In genomic region chr4:152227749-152228527, GRCm38 (mm10) we compare ENCODE assay signal across 15 mouse cellular contexts. TPM values are rescaled to one million over a fixed set of nuclear protein-coding genes. Genes with fewer than 3 reads are reported as not detected.
A peak's percentile ranks its signal among the peaks of the same experiment; 100 is the strongest.
DNase-seq lines count a peak whose midpoint lies in the region; ATAC-seq and TF ChIP-seq lines count a peak whose summit lies in the region.
"Had no signal": no experiment of that assay in that cellular context is flagged by ENCODE, and none has a peak within 500 bp of the region (broad histone marks: within the 10 kb centered on the region; RNA-seq: fewer than 3 reads in every experiment).

No protein-coding gene starts in this region.

- TF ChIP-seq POLR2A in olfactory bulb, adult 2 months (IDR thresholded peaks at IDR 0.05; ENCODE audit: insufficient read depth, low read depth, low read length): no peak

- no peak overlapping the region for H3K9ac ChIP-seq in hindbrain, embryonic 15.5 days
- no peak overlapping the region for H3K9ac ChIP-seq in hindbrain, embryonic 11.5 days (ENCODE audit: low read depth, low read length)
- H3K9ac ChIP-seq in intestine, embryonic 16.5 days (ENCODE audit: low read depth, low read length): peak overlapping the region; percentile 7; the same call in 1 of the 2 replicates
- no peak overlapping the region for H3K9ac ChIP-seq in midbrain, embryonic 13.5 days (replicated peaks)
- H3K9ac ChIP-seq: limb, embryonic 12.5 days had no signal

- TF ChIP-seq CTCF in olfactory bulb, adult 2 months (IDR thresholded peaks at IDR 0.05; ENCODE audit: insufficient read depth, low read depth, low read length): no peak

- 92% methylated on average over 12 of the region's 12 CpGs for WGBS in hindbrain, embryonic 15.5 days
- 85% methylated on average over 12 of the region's 12 CpGs for WGBS in hindbrain, embryonic 11.5 days
- WGBS in intestine, embryonic 16.5 days: 59% methylated on average over 12 of the region's 12 CpGs
- 73% methylated on average over 12 of the region's 12 CpGs for WGBS in olfactory bulb, adult 2 months
- 93% methylated on average over 12 of the region's 12 CpGs for WGBS in midbrain, embryonic 13.5 days

- no peak for DNase-seq in hindbrain, embryonic 11.5 days (ENCODE audit: low spot score)
- DNase-seq in lung, postnatal 36 days: peak; percentile 24
- DNase-seq in lung, postnatal 14 days: no peak
- no peak for DNase-seq in urinary bladder, adult 18-20 months (ENCODE audit: low spot score in 2 of 2)
- DNase-seq: adrenal gland, postnatal 25 days; kidney, adult 18-20 months; kidney, postnatal 14 days; lung, adult 2 months; thymus, postnatal 36 days had no signal

- H3K4me1 ChIP-seq in hindbrain, embryonic 15.5 days (replicated peaks): peaks cover 29% of the 10 kb centered on the region
- no peaks in the 10 kb centered on the region; the same call in none of the 2 replicates for H3K4me1 ChIP-seq in hindbrain, embryonic 11.5 days (replicated peaks; ENCODE audit: control insufficient read depth, insufficient read depth, low read length)
- H3K4me1 ChIP-seq in intestine, embryonic 16.5 days (ENCODE audit: control insufficient read depth, insufficient read depth, low read length): peaks cover 12% of the 10 kb centered on the region
- H3K4me1 ChIP-seq in olfactory bulb, adult 2 months (ENCODE audit: control insufficient read depth, insufficient read depth, low read length): peaks cover 52% of the 10 kb centered on the region
- peaks cover under 1% of the 10 kb centered on the region for H3K4me1 ChIP-seq in midbrain, embryonic 13.5 days (replicated peaks)

- H3K4me3 ChIP-seq in hindbrain, embryonic 15.5 days: no peak overlapping the region
- no peak overlapping the region for H3K4me3 ChIP-seq in hindbrain, embryonic 11.5 days (ENCODE audit: low read depth, low read length)
- H3K4me3 ChIP-seq in intestine, embryonic 16.5 days (ENCODE audit: low read length): no peak overlapping the region
- H3K4me3 ChIP-seq in olfactory bulb, adult 2 months (ENCODE audit: insufficient read depth, low read depth, low read length): no peak overlapping the region
- H3K4me3 ChIP-seq in midbrain, embryonic 13.5 days (replicated peaks): no peak overlapping the region
- H3K4me3 ChIP-seq: heart, adult 2 months; limb, embryonic 12.5 days had no signal

- H3K9me3 ChIP-seq in hindbrain, embryonic 15.5 days: no peaks in the 10 kb centered on the region
- H3K9me3 ChIP-seq in hindbrain, embryonic 11.5 days (ENCODE audit: control insufficient read depth, low read length): no peaks in the 10 kb centered on the region
- no peaks in the 10 kb centered on the region for H3K9me3 ChIP-seq in intestine, embryonic 16.5 days (ENCODE audit: control insufficient read depth, low read length)
- no peaks in the 10 kb centered on the region for H3K9me3 ChIP-seq in midbrain, embryonic 13.5 days
- H3K9me3 ChIP-seq: limb, embryonic 12.5 days had no signal

- H3K27ac ChIP-seq in hindbrain, embryonic 15.5 days (replicated peaks): peak overlapping the region; percentile 77; the same call in 1 of the 2 replicates
- H3K27ac ChIP-seq in hindbrain, embryonic 11.5 days (ENCODE audit: low read depth, low read length): no peak overlapping the region
- peak overlapping the region; percentile 38 for H3K27ac ChIP-seq in intestine, embryonic 16.5 days (ENCODE audit: low read length)
- H3K27ac ChIP-seq in olfactory bulb, adult 2 months (ENCODE audit: insufficient read depth, low read depth, low read length): peak overlapping the region; percentile 92
- H3K27ac ChIP-seq in midbrain, embryonic 13.5 days: no peak overlapping the region

- no peak for ATAC-seq in hindbrain, embryonic 15.5 days (ENCODE audit: low FRiP score, low read depth)
- ATAC-seq in hindbrain, embryonic 11.5 days (ENCODE audit: low FRiP score): no peak
- peak; percentile 90 for ATAC-seq in intestine, embryonic 16.5 days
- no peak for ATAC-seq in midbrain, embryonic 13.5 days

- peaks cover 8% of the 10 kb centered on the region; the same call in 1 of the 2 replicates for H3K36me3 ChIP-seq in hindbrain, embryonic 15.5 days
- no peaks in the 10 kb centered on the region for H3K36me3 ChIP-seq in hindbrain, embryonic 11.5 days (ENCODE audit: control insufficient read depth, insufficient read depth, low read length)
- H3K36me3 ChIP-seq in intestine, embryonic 16.5 days (ENCODE audit: control insufficient read depth, insufficient read depth, low read length): no peaks in the 10 kb centered on the region
- H3K36me3 ChIP-seq in midbrain, embryonic 13.5 days: peaks cover 37% of the 10 kb centered on the region
- H3K36me3 ChIP-seq: limb, embryonic 12.5 days had no signal

- H3K27me3 ChIP-seq in hindbrain, embryonic 15.5 days: no peaks in the 10 kb centered on the region
- no peaks in the 10 kb centered on the region for H3K27me3 ChIP-seq in hindbrain, embryonic 11.5 days (ENCODE audit: control insufficient read depth, insufficient read depth, low read length)
- no peaks in the 10 kb centered on the region for H3K27me3 ChIP-seq in intestine, embryonic 16.5 days (replicated peaks; ENCODE audit: control insufficient read depth, insufficient read depth, low read length)
- peaks cover 38% of the 10 kb centered on the region for H3K27me3 ChIP-seq in midbrain, embryonic 13.5 days
- H3K27me3 ChIP-seq: limb, embryonic 12.5 days had no signal

- no peak overlapping the region for H3K4me2 ChIP-seq in hindbrain, embryonic 15.5 days
- no peak overlapping the region for H3K4me2 ChIP-seq in hindbrain, embryonic 11.5 days (replicated peaks; ENCODE audit: low read depth, low read length)
- H3K4me2 ChIP-seq in intestine, embryonic 16.5 days (ENCODE audit: low read depth, low read length): no peak overlapping the region
- H3K4me2 ChIP-seq in midbrain, embryonic 13.5 days (replicated peaks): no peak overlapping the region
- H3K4me2 ChIP-seq: limb, embryonic 12.5 days had no signal

RNA-seq across cellular contexts. Expression of gene Gpr153, which starts 46.1 kb away (rescaled TPM):
- 18.4 and 21.7 TPM in 2 replicates for polyA plus RNA-seq in hindbrain, embryonic 15.5 days (2015; fragmentation: Nextera tagmentation; extraction: Ambion mirVana)
- polyA plus RNA-seq in hindbrain, embryonic 11.5 days (2014; fragmentation: Nextera tagmentation; extraction: Ambion mirVana): 8.7 and 9.5 TPM in 2 replicates
- 3.4 and 4.7 TPM in 2 replicates for polyA plus RNA-seq in intestine, embryonic 16.5 days (2015; fragmentation: Nextera tagmentation; extraction: Ambion mirVana)
- polyA plus RNA-seq in olfactory bulb, adult 2 months (2012; ENCODE audit: insufficient read depth, insufficient read length, low replicate concordance, missing spikeins): not detected in 2 replicates
- 6.0 and 8.1 TPM in 2 replicates for polyA plus RNA-seq in midbrain, embryonic 13.5 days (2015; fragmentation: Nextera tagmentation; extraction: Ambion mirVana)

RNA-seq across cellular contexts. Expression of gene Acot7, which starts 50.0 kb away (rescaled TPM):
- 427 and 433 TPM in 2 replicates for polyA plus RNA-seq in hindbrain, embryonic 15.5 days (2015; fragmentation: Nextera tagmentation; extraction: Ambion mirVana)
- polyA plus RNA-seq in hindbrain, embryonic 11.5 days (2014; fragmentation: Nextera tagmentation; extraction: Ambion mirVana): 116 and 125 TPM in 2 replicates
- polyA plus RNA-seq in intestine, embryonic 16.5 days (2015; fragmentation: Nextera tagmentation; extraction: Ambion mirVana): 49.4 and 52.5 TPM in 2 replicates
- polyA plus RNA-seq in olfactory bulb, adult 2 months (2012; ENCODE audit: insufficient read depth, insufficient read length, low replicate concordance, missing spikeins): not detected in 2 replicates
- polyA plus RNA-seq in midbrain, embryonic 13.5 days (2015; fragmentation: Nextera tagmentation; extraction: Ambion mirVana): 206 and 218 TPM in 2 replicates

Comparison
In these comparisons a context has a peak if more than half of its experiments do, and no peak if none do; other contexts are left out.
1. H3K27ac ChIP-seq: peak in hindbrain, embryonic 15.5 days (single experiment), intestine, embryonic 16.5 days (single experiment) and olfactory bulb, adult 2 months (single experiment); none in hindbrain, embryonic 11.5 days (single experiment) and midbrain, embryonic 13.5 days (single experiment).
2. RNA of gene Acot7, which starts 50.0 kb away (polyA plus RNA-seq): 427 to 433 TPM in hindbrain, embryonic 15.5 days, 206 to 218 TPM in midbrain, embryonic 13.5 days, 116 to 125 TPM in hindbrain, embryonic 11.5 days and 49.4 to 52.5 TPM in intestine, embryonic 16.5 days; not detected in olfactory bulb, adult 2 months; every median in the first group is over 10 times any median in the second.